Mouse (Mus musculus): ENCODE results near the gene Uqcc2. TPM values are rescaled to one million over a fixed set of nuclear protein-coding genes. Genes with fewer than 3 reads are reported as not detected.

Uqcc2 gene
- polyA plus RNA-seq, 1 experiment from 2014 or later: 312 TPM

- Histone ChIP-seq H3K27me3 (0 out of 2 replicates have a peak, but pooled peaks cover 2% of the 10 kb centered on the region), H3K36me3 (no peaks in the 10 kb centered on the region), H3K27ac (no peak overlapping the region), H3K9me3 (replicated peaks) (no peaks in the 10 kb centered on the region), H3K4me3 (no peak overlapping the region), H3K4me1 (peaks cover 39% of the 10 kb centered on the region), H3K4me2 (replicated peaks) (no peak overlapping the region), H3K9ac (no peak overlapping the region)
- no peak for ATAC-seq (ENCODE audit: low FRiP score)
- WGBS: 55% methylated on average over 8 of the region's 8 CpGs
These were observed 19.4 kb upstream of the Uqcc2 start for GRCm38 (mm10) chr17:27152976-27153723.

- peaks cover 46% of the 10 kb centered on the region for H3K4me1 ChIP-seq
- no peak overlapping the region for H3K27ac ChIP-seq
- ATAC-seq (ENCODE audit: low FRiP score): no peak
These were observed 17.7 kb upstream of the Uqcc2 start for GRCm38 (mm10) chr17:27151411-27151810.

GRCm38 (mm10) chr17:27150871-27151270 lies 17.2 kb upstream of the Uqcc2 start:
- Histone ChIP-seq H3K9ac (no peak overlapping the region), H3K27ac (no peak overlapping the region), H3K9me3 (replicated peaks) (no peaks in the 10 kb centered on the region), H3K27me3 (0 out of 2 replicates have a peak, but pooled peaks cover 2% of the 10 kb centered on the region), H3K36me3 (no peaks in the 10 kb centered on the region), H3K4me3 (no peak overlapping the region), H3K4me1 (peaks cover 48% of the 10 kb centered on the region), H3K4me2 (replicated peaks) (no peak overlapping the region)
- ATAC-seq (ENCODE audit: low FRiP score): no peak
- 75% methylated on average over 7 of the region's 7 CpGs for WGBS

More at GRCm38 (mm10) chr17:27151411-27151810, 17.7 kb upstream of the Uqcc2 start:
- H3K4me3 ChIP-seq: no peak overlapping the region
- no peak overlapping the region for H3K4me2 ChIP-seq (replicated peaks)
- H3K27me3 ChIP-seq: 0 out of 2 replicates have a peak, but pooled peaks cover 2% of the 10 kb centered on the region
- H3K9ac ChIP-seq: no peak overlapping the region
- no peaks in the 10 kb centered on the region for H3K9me3 ChIP-seq (replicated peaks)
- no peaks in the 10 kb centered on the region for H3K36me3 ChIP-seq
- 66% methylated on average over 8 of the region's 8 CpGs for WGBS

- Histone ChIP-seq H3K9me3 (replicated peaks) (no peaks in the 10 kb centered on the region), H3K4me1 (peaks cover 61% of the 10 kb centered on the region), H3K27me3 (0 out of 2 replicates have a peak, but pooled peaks cover under 1% of the 10 kb centered on the region), H3K36me3 (no peaks in the 10 kb centered on the region), H3K4me3 (no peak overlapping the region), H3K27ac (0 out of 2 replicates have a peak overlapping the region, but pooled peaks have one; percentile 4), H3K4me2 (replicated peaks) (no peak overlapping the region), H3K9ac (no peak overlapping the region)
- ATAC-seq (ENCODE audit: low FRiP score): no peak
- 28% methylated on average over 8 of the region's 8 CpGs for WGBS
These were observed 12.7 kb upstream of the Uqcc2 start for GRCm38 (mm10) chr17:27146323-27146923.

GRCm38 (mm10) chr17:27144152-27144551 lies 10.4 kb upstream of the Uqcc2 start:
- H3K27ac ChIP-seq: no peak overlapping the region
- no peak for ATAC-seq (ENCODE audit: low FRiP score)
- no peaks in the 10 kb centered on the region for H3K27me3 ChIP-seq
- 74% methylated on average over 4 of the region's 4 CpGs for WGBS
- no peak overlapping the region for H3K9ac ChIP-seq
- no peak overlapping the region for H3K4me2 ChIP-seq (replicated peaks)
- no peaks in the 10 kb centered on the region for H3K36me3 ChIP-seq
- H3K4me3 ChIP-seq: no peak overlapping the region
- peaks cover 64% of the 10 kb centered on the region for H3K4me1 ChIP-seq
- no peaks in the 10 kb centered on the region for H3K9me3 ChIP-seq (replicated peaks)

- 0 out of 2 replicates have a peak overlapping the region, but pooled peaks have one; percentile 17 for H3K27ac ChIP-seq
- no peak for ATAC-seq (ENCODE audit: low FRiP score)
- H3K4me3 ChIP-seq: no peak overlapping the region
- 49% methylated on average over 10 of the region's 10 CpGs for WGBS
- no peaks in the 10 kb centered on the region for H3K9me3 ChIP-seq (replicated peaks)
- no peak overlapping the region for H3K4me2 ChIP-seq (replicated peaks)
- H3K9ac ChIP-seq: no peak overlapping the region
- no peaks in the 10 kb centered on the region for H3K27me3 ChIP-seq
- H3K36me3 ChIP-seq: no peaks in the 10 kb centered on the region
- H3K4me1 ChIP-seq: peaks cover 64% of the 10 kb centered on the region
These were observed 8.3 kb upstream of the Uqcc2 start for GRCm38 (mm10) chr17:27141971-27142450.

GRCm38 (mm10) chr17:27140262-27140661 lies 6.5 kb upstream of the Uqcc2 start:
- H3K27ac ChIP-seq: peak overlapping the region; percentile 68
- WGBS: 44% methylated on average over 9 of the region's 9 CpGs
- no peaks in the 10 kb centered on the region for H3K9me3 ChIP-seq (replicated peaks)
- H3K36me3 ChIP-seq: no peaks in the 10 kb centered on the region
- H3K4me3 ChIP-seq: no peak overlapping the region
- ATAC-seq (ENCODE audit: low FRiP score): no peak
- H3K27me3 ChIP-seq: 0 out of 2 replicates have a peak, but pooled peaks cover 3% of the 10 kb centered on the region
- peaks cover 51% of the 10 kb centered on the region for H3K4me1 ChIP-seq
- no peak overlapping the region for H3K4me2 ChIP-seq (replicated peaks)
- no peak overlapping the region for H3K9ac ChIP-seq

GRCm38 (mm10) chr17:27139304-27139703 lies 5.6 kb upstream of the Uqcc2 start:
- H3K4me2 ChIP-seq (replicated peaks): no peak overlapping the region
- H3K9ac ChIP-seq: no peak overlapping the region
- 39% methylated on average over 7 of the region's 7 CpGs for WGBS
- H3K27me3 ChIP-seq: peaks cover 7% of the 10 kb centered on the region; the same call in 1 of the 2 replicates
- H3K36me3 ChIP-seq: no peaks in the 10 kb centered on the region
- no peak overlapping the region for H3K4me3 ChIP-seq
- peak overlapping the region; percentile 68 for H3K27ac ChIP-seq
- peaks cover 46% of the 10 kb centered on the region for H3K4me1 ChIP-seq
- H3K9me3 ChIP-seq (replicated peaks): no peaks in the 10 kb centered on the region
- ATAC-seq (ENCODE audit: low FRiP score): no peak

GRCm38 (mm10) chr17:27138396-27138795 lies 4.7 kb upstream of the Uqcc2 start:
- no peak overlapping the region for H3K4me2 ChIP-seq (replicated peaks)
- no peak for ATAC-seq (ENCODE audit: low FRiP score)
- no peaks in the 10 kb centered on the region for H3K9me3 ChIP-seq (replicated peaks)
- H3K36me3 ChIP-seq: no peaks in the 10 kb centered on the region
- no peak overlapping the region for H3K9ac ChIP-seq
- peaks cover 7% of the 10 kb centered on the region; the same call in 1 of the 2 replicates for H3K27me3 ChIP-seq
- no peak overlapping the region for H3K4me3 ChIP-seq
- H3K4me1 ChIP-seq: peaks cover 45% of the 10 kb centered on the region
- 71% methylated on average over 9 of the region's 9 CpGs for WGBS
- no peak overlapping the region for H3K27ac ChIP-seq

- Histone ChIP-seq H3K4me1 (peaks cover 54% of the 10 kb centered on the region), H3K27me3 (peaks cover 7% of the 10 kb centered on the region; the same call in 1 of the 2 replicates), H3K4me2 (replicated peaks) (no peak overlapping the region), H3K36me3 (no peaks in the 10 kb centered on the region), H3K27ac (no peak overlapping the region), H3K9ac (no peak overlapping the region), H3K9me3 (replicated peaks) (no peaks in the 10 kb centered on the region), H3K4me3 (no peak overlapping the region)
- ATAC-seq (ENCODE audit: low FRiP score): no peak
- WGBS: 29% methylated on average over 3 of the region's 3 CpGs
These were observed 999 bp upstream of the Uqcc2 start for GRCm38 (mm10) chr17:27134715-27135114.

GRCm38 (mm10) chr17:27134187-27134586 lies 471 bp upstream of the Uqcc2 start:
- Histone ChIP-seq H3K27ac (peak overlapping the region; percentile 87), H3K27me3 (peaks cover 7% of the 10 kb centered on the region; the same call in 1 of the 2 replicates), H3K4me3 (peak overlapping the region; percentile 71), H3K4me2 (replicated peaks) (peak overlapping the region; percentile 52), H3K9me3 (replicated peaks) (no peaks in the 10 kb centered on the region), H3K4me1 (peaks cover 52% of the 10 kb centered on the region), H3K9ac (0 out of 2 replicates have a peak overlapping the region, but pooled peaks have one; percentile 29), H3K36me3 (no peaks in the 10 kb centered on the region)
- WGBS: 32% methylated on average over 8 of the region's 9 CpGs
- ATAC-seq (ENCODE audit: low FRiP score): peak; percentile 24

- no peak overlapping the region for H3K9ac ChIP-seq
- H3K4me2 ChIP-seq (replicated peaks): no peak overlapping the region
- peaks cover 50% of the 10 kb centered on the region for H3K4me1 ChIP-seq
- no peak overlapping the region for H3K27ac ChIP-seq
- no peak for ATAC-seq (ENCODE audit: low FRiP score)
- H3K27me3 ChIP-seq: peaks cover 7% of the 10 kb centered on the region; the same call in 1 of the 2 replicates
- no peaks in the 10 kb centered on the region for H3K36me3 ChIP-seq
- H3K9me3 ChIP-seq (replicated peaks): no peaks in the 10 kb centered on the region
- no peak overlapping the region for H3K4me3 ChIP-seq
- WGBS: 90% methylated on average over 10 of the region's 10 CpGs
These were observed 1.5 kb downstream of the Uqcc2 start for GRCm38 (mm10) chr17:27132238-27132637.

Data from hindbrain, embryonic 12.5 days (tissue).